Mouse (Mus musculus) heart, embryonic 10.5 days (tissue): ENCODE measurements at regions not wholly inside any gene's neighbourhood (a gene's known extent, or its start where the extent isn't known, plus 50 kb on each side); places are given as distances from the start of the nearest gene placed in this dataset.
"Not testable (repeated sequence)": the region's sequence is repeated elsewhere in the genome, so short reads cannot be mapped to it uniquely, and the experiment has no call there.

Source experiments
- DNase-seq: peaks from one replicate; pipeline ENCODE4 v3.0.0-alpha.2; 2017; ENCODE audit warnings: low spot score
- H3K27ac ChIP-seq: fragments of 300-500 bp; sonication (generic); 2 replicates; pipeline ENCODE4 v1.5.1; 2016; ENCODE audit warnings: mild to moderate bottlenecking
- H3K27me3 ChIP-seq: fragments of 300-500 bp; sonication (generic); 2 replicates; pipeline ENCODE4 v1.6.1; 2016; ENCODE audit warnings: mild to moderate bottlenecking; ENCODE audit not compliant: poor library complexity, insufficient read depth, severe bottlenecking
- H3K36me3 ChIP-seq: fragments of 300-500 bp; sonication (generic); 2 replicates; pipeline ENCODE4 v1.6.1; 2016; ENCODE audit warnings: mild to moderate bottlenecking, moderate library complexity
- H3K4me1 ChIP-seq: fragments of 300-500 bp; sonication (generic); 2 replicates; pipeline ENCODE4 v1.6.1; 2016; ENCODE audit warnings: mild to moderate bottlenecking
- H3K4me3 ChIP-seq: fragments of 300-500 bp; sonication (generic); 2 replicates; pipeline ENCODE4 v1.5.1; 2016; ENCODE audit warnings: mild to moderate bottlenecking, moderate library complexity
- H3K9me3 ChIP-seq: fragments of 300-500 bp; sonication (generic); 2 replicates; pipeline ENCODE4 v1.6.1; 2016; ENCODE audit warnings: mild to moderate bottlenecking, moderate library complexity
- WGBS: fragments of 180-500 bp; shearing (Covaris S2); methylation state at CpG from one replicate; pipeline ENCODE4 v1.1.7; 2016; 5-methylcytosine and 5-hydroxymethylcytosine counted together

DNA sequence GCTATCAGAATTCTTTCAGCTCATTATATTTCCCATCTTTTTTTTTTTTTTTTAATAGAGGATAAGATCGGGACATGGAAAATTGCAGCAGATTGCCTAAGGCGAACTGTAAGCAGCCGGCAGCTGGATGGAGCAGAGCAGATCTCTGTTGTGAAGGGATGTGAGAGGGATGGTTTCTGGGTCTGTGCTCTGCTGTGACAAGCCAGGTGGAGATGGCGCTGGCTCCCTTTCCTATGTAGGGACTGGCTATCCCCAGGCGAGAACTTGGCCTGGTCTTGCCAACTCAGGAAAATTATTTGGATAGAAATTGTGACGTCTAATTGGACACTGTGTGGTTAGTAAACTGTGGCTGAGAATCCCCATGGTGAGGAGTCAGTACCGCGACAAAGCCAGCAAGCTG, 161.3 kb upstream of the Npvf start:
- no peak overlapping the region for H3K4me3 ChIP-seq
- H3K9me3 ChIP-seq: no peaks in the 10 kb centered on the region
- H3K36me3 ChIP-seq: no peaks in the 10 kb centered on the region
- DNase-seq: no peak
- 74% methylated on average over 8 of the region's 8 CpGs for WGBS
- H3K4me1 ChIP-seq: peaks cover 18% of the 10 kb centered on the region
- H3K27me3 ChIP-seq: 0 out of 2 replicates have a peak, but pooled peaks cover 5% of the 10 kb centered on the region
- H3K27ac ChIP-seq: no peak overlapping the region

DNA sequence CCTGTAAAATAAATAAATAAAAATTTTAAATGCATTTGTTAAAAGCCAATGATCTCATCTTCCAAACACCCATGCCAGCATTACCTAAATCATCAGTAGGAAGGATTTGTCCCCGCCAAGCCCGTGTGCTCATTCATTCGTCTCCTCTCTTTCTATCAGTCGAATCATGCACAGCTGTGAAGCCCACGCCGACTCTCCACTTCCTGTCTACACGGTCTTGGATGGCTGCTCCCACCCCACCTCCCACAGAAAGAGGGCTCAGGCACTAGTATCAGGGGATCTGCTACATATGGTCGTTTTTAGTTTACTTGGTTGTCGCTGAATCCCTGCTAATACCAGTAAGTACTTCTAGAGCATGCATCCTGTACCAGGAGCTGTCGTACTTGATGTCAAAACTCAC, 163.2 kb upstream of the Npvf start:
- H3K4me1 ChIP-seq: peaks cover 34% of the 10 kb centered on the region
- no peaks in the 10 kb centered on the region for H3K36me3 ChIP-seq
- no peak overlapping the region for H3K27ac ChIP-seq

DNA sequence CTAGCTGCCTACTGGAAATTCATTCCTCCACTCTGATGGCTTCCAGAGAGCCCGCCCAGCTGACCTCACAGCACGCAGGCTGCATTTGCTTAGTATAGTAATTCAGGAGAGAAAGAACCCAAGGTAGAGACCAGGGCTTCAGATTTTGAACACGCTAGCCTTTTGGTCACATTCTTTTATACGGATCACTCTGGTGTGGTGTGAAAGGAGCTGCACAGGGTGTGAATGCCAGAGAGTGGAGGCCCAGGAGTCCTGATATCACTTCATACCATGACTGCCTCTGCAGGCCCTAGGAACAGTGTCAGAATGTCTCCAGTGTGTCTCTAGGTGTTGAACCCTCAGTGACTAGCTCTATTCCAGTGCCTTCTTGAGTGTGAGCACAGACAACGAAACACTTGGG, 164.2 kb upstream of the Npvf start:
- Histone ChIP-seq H3K27ac (no peak overlapping the region; the same call in 1 of the 2 replicates), H3K9me3 (no peaks in the 10 kb centered on the region), H3K36me3 (no peaks in the 10 kb centered on the region), H3K4me1 (peaks cover 41% of the 10 kb centered on the region), H3K4me3 (no peak overlapping the region), H3K27me3 (peaks cover 20% of the 10 kb centered on the region)
- 82% methylated on average over 5 of the region's 5 CpGs for WGBS
- DNase-seq: no peak

More for the DNA sequence above, 163.2 kb upstream of the Npvf start:
- WGBS: 74% methylated on average over 10 of the region's 10 CpGs
- Histone ChIP-seq H3K4me3 (no peak overlapping the region), H3K27me3 (peaks cover 14% of the 10 kb centered on the region), H3K9me3 (no peaks in the 10 kb centered on the region)
- DNase-seq: no peak

DNA sequence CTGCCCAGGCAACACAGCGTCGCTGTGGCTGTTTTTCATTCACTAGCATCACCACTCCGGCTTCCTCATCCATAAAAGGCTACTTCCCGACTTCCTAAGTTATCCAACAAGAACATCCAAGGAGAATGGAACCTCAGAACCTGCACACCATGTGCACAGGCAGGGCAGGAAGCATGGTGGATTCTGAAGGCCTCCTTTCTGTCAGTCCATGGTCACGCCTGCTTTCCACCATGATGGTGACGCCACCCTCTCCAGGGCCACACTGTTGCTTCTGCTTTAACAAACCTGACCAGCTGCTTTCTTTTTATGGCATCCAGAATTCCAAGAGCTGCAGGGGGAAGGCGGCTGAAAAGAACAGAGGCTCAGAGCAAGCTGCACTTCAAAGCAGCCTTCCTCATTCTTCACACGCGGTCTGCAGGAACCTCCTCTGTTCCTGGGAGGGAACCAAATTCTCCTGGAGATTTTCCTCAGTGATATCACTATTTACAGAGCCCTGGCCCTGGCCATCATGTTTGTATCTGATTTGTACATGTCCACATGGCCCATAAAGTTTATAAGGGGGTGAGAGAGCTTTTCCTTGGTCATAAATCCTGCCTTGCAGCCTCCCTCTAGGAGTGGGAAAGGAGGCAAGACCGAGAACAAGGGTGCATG, 164.8 kb upstream of the Npvf start:
- 59% methylated on average over 10 of the region's 10 CpGs for WGBS
- DNase-seq: no peak
- H3K4me1 ChIP-seq: peaks cover 45% of the 10 kb centered on the region
- no peaks in the 10 kb centered on the region for H3K36me3 ChIP-seq
- H3K4me3 ChIP-seq: no peak overlapping the region
- H3K9me3 ChIP-seq: no peaks in the 10 kb centered on the region
- peak overlapping the region; percentile 12; the same call in 1 of the 2 replicates for H3K27ac ChIP-seq
- peaks cover 20% of the 10 kb centered on the region for H3K27me3 ChIP-seq

DNA sequence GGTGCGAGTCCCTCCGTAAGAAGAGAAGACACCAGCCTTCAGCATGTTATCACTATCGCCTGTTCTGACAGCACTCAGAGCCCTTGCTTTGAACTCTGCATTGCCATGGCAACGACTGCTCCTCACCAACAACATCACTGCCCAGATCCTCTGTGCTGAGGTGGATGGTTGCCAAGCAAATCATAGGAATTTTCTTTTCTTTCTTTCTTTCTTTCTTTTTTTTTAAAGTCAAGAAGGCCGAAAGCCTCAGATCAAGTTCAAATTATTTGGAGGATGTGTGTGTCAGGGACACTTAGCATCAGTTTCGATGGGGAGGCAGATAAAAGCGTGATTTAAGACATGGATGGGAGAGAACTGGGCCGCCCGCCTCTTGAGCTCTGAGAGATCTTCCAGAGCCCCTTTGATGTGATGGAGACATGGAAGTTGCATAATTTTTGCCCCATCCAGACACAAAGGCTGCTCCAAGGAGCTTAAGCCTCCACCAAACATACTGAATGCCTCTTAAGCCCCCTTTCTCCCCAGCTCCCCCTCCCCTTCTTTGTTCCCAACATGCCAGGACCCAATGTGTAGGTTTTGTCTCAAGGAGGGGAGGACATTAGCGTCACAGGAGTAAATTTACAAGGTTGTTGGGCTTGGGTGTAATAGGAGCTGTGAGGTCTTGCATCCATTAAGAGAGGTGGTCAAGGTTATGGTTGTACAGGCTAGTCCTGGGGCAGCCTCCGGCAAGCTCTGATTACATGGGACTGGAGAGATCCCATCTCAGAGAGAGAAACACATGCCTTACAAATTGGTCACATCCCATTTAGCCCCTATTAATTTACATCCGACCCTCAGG, 167.4 kb upstream of the Npvf start:
- Histone ChIP-seq H3K27me3 (peaks cover 38% of the 10 kb centered on the region), H3K27ac (peak overlapping the region; percentile 30; the same call in 1 of the 2 replicates), H3K4me3 (no peak overlapping the region), H3K4me1 (peaks cover 43% of the 10 kb centered on the region), H3K9me3 (no peaks in the 10 kb centered on the region), H3K36me3 (no peaks in the 10 kb centered on the region)
- DNase-seq: peak; percentile 83
- WGBS: 52% methylated on average over 12 of the region's 12 CpGs

DNA sequence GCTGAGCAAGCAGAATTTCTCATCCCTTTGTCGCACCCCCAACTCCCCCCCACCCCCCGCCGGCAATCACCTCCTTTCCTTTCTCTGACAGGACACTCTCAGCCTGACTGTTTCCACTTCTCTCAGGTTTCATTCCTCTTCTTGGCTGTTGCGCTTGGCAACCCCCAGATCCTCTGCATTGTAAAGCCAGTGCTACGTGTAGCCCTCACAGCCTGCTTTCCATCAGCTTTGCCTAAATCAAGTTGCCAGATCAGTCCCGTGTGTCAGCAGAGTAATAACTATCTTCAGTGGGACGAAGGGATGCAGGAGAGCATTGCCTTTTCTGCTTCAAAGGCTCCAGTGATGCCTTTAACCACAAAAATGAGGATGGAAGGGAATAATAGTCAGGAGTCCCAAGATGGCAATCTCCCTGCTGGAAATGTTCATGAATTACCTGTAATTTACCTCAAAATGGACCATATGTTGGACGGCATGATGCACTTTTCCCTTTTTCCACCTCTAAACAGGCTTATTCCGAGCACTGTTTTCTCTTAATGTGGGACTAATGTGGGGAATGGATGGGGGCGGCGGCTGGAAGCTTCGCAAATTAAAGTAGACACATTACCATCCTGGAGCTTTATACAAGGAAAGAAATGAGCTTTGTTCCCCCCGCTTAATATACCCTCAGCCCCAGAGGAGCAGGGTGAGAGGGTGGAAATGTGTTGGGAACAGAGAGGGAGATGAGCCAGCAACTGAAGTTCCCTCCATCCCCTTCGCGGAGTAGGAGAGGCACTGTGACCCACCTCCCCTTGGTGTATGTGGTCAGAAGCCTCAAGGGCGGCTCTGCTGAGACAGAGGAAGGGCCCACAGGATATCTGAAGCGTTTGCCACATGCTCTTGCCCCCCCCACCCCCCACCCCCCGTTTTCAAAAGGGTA, 168.3 kb upstream of the Npvf start:
- no peak overlapping the region for H3K4me3 ChIP-seq
- H3K9me3 ChIP-seq: no peaks in the 10 kb centered on the region; the same call in 1 of the 2 replicates
- no peaks in the 10 kb centered on the region for H3K36me3 ChIP-seq
- no peak for DNase-seq
- H3K27ac ChIP-seq: peak overlapping the region; percentile 72; the same call in 1 of the 2 replicates
- WGBS: 50% methylated on average over 18 of the region's 18 CpGs
- peaks cover 38% of the 10 kb centered on the region for H3K27me3 ChIP-seq
- peaks cover 43% of the 10 kb centered on the region for H3K4me1 ChIP-seq

DNA sequence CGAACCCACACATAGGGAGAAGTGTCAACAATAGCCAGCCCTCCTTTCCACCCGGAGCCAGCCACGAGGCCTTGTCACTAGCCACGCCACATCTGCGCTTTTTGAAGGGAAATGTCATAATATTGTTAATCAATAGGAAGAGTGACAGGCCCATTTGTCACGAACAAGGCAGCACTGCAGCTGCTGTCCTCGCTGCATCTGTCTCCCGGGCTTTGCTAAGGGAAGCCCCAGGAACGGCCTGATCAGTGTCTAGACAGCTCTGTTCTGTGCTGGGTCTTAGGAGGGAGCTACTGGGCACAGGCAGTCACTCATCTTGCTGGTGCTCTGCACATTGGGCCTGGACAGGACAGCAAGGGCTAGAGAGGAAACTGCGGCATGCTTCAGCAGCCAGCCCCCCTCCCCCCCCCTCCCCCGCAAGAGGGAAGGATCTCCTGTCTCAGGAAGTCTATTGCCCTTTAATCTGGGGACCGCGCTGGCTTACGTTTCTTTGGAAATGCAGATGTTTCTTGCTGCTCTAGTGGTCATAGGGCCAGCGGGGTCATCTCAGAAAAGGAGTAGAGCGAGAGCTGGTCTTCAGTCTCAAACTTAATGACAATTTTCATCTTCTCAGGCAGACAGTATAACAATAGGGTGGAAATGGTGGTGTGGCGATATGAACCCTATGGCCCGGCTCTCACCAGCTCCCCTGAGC, 169.1 kb upstream of the Npvf start:
- H3K27me3 ChIP-seq: peaks cover 38% of the 10 kb centered on the region
- 16% methylated on average over 18 of the region's 18 CpGs for WGBS
- no peak for DNase-seq
- no peaks in the 10 kb centered on the region for H3K36me3 ChIP-seq
- peak overlapping the region; percentile 72 for H3K27ac ChIP-seq
- peaks cover 43% of the 10 kb centered on the region for H3K4me1 ChIP-seq
- no peaks in the 10 kb centered on the region; the same call in 1 of the 2 replicates for H3K9me3 ChIP-seq
- peak overlapping the region; percentile 6; the same call in 1 of the 2 replicates for H3K4me3 ChIP-seq

DNA sequence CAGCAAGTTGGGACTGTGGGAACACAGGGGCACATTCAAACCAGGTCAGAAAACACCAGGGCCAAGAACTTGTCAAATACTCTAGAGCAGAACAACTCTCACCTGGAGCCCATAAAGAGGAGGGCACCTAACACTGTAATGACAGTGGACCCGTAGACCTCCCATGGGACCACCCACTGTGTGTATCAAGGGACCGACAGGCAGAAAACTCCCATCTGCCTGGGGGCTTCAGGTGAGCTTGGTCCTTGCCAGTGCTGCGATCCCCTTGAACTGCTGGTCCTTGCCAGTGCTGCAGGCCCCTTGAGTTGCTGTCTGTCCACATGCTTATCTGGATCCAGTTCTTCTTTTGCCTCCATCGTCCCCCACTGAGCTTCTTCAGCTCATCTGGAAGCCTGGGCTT, 170.2 kb upstream of the Npvf start:
- Histone ChIP-seq H3K27me3 (peaks cover 34% of the 10 kb centered on the region), H3K4me3 (no peak overlapping the region), H3K9me3 (no peaks in the 10 kb centered on the region; the same call in 1 of the 2 replicates), H3K4me1 (peaks cover 37% of the 10 kb centered on the region), H3K27ac (no peak overlapping the region), H3K36me3 (no peaks in the 10 kb centered on the region)
- 72% methylated on average over 4 of the region's 4 CpGs for WGBS
- DNase-seq: no peak

DNA sequence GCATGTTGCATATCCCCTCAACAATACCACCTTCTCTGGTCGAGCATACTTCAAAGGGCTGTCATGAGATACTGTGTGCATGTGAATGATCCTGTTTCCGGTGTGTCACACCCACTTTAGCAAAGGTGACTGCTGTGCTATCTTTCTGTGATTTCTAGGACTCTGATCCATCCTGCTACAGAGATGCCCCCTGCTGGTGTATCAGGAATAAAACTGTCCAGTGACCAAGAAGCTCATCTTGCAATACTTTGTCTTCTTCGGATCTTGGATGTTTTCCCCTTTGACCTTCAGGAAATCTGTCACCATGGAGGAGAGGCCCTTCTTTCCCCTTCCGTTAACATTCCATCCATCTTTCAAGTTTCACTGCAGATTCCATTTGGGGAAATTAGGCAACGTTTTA, 177.5 kb upstream of the Npvf start:
- Histone ChIP-seq H3K9me3 (no peaks in the 10 kb centered on the region; the same call in 1 of the 2 replicates), H3K36me3 (no peaks in the 10 kb centered on the region), H3K27me3 (no peaks in the 10 kb centered on the region), H3K27ac (no peak overlapping the region), H3K4me3 (no peak overlapping the region), H3K4me1 (no peaks in the 10 kb centered on the region)
- no peak for DNase-seq
- 75% methylated on average over 5 of the region's 5 CpGs for WGBS

DNA sequence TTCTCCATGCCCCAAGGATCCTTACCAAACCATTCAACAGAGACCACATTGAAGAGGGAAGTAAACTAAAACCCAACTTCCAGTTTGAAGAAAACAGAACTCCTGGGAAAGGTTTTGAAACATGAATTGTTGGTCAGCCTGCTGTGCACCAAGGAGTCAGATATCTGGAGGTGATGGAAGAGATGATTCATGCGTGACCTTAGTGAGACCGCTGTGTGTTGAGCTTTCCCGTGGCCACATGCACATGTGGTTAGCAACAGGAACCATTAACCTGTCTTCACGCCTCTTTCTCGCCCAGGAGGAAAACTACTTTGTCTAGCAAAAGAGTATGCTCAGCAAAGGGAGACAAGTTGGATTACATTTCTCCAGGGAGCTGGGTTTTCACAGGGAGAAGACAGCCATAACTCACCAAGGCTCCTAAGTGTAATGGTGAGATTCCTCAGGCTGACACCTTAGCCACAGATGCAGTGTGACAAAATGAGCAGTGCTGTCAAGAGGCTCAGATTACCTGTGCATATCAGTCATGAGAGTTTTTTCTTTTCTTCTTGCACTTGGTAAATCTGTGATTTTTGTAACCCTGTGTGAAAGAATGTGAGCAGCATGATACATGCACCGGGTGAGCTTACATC, 181.9 kb upstream of the Npvf start:
- Histone ChIP-seq H3K27me3 (0 out of 2 replicates have a peak, but pooled peaks cover 6% of the 10 kb centered on the region), H3K4me3 (no peak overlapping the region), H3K36me3 (no peaks in the 10 kb centered on the region), H3K27ac (no peak overlapping the region), H3K4me1 (no peaks in the 10 kb centered on the region), H3K9me3 (no peaks in the 10 kb centered on the region)
- DNase-seq: no peak
- 82% methylated on average over 6 of the region's 6 CpGs for WGBS

DNA sequence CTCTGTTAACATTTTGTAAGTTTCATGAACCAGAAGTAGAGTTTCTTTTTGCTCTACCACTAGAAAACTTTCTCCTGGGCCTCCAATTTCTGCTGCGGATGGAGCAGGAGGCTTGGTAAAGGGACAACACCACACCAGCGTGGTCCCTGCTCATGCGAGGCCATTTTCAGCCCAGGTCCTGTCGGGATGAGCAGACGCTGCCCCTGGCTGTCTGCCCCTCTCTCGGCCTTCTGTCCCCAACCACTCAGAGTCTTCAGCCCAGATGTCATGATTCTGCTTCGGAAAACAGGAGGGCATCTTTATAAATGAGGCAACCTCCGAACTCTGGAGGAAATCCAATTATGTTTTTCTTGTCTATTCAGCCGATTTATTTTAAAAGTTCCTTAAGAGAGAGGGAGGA, 186.6 kb upstream of the Npvf start:
- peaks cover 20% of the 10 kb centered on the region for H3K27me3 ChIP-seq
- no peak for DNase-seq
- WGBS: 73% methylated on average over 9 of the region's 9 CpGs
- no peak overlapping the region for H3K27ac ChIP-seq
- no peaks in the 10 kb centered on the region for H3K9me3 ChIP-seq
- no peaks in the 10 kb centered on the region for H3K4me1 ChIP-seq
- H3K36me3 ChIP-seq: no peaks in the 10 kb centered on the region
- H3K4me3 ChIP-seq: no peak overlapping the region

DNA sequence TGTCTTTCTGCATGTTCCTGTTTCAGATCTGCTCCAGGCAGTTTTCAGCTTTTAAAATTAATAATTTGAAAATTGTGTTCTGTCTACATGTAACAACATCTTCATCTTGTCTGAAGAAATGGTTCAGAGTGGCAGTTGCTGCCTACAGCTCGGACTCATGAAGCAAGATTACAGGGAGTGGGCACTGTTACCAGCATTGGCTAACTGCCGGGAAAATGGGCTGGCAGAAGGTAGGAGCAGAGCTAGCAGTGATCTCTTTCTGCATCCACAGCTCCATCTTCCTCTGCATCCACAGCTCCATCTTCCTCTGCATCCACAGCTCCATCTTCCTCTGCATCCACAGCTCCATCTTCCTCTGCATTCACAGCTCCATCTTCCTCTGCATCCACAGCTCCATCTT, 191.0 kb upstream of the Npvf start:
- 82% methylated on average over 2 of the region's 2 CpGs for WGBS

More for the DNA sequence above, 191.0 kb upstream of the Npvf start:
- H3K36me3 ChIP-seq, DNase-seq, H3K4me3 ChIP-seq, H3K27ac ChIP-seq, H3K9me3 ChIP-seq, H3K4me1 ChIP-seq: not testable (repeated sequence)
- H3K27me3 ChIP-seq: peaks cover 47% of the 10 kb centered on the region
